Mouse (Mus musculus) embryonic facial prominence, embryonic 12.5 days (tissue): ENCODE results near the gene Kcnma1. TPM values are rescaled to one million over a fixed set of nuclear protein-coding genes. Genes with fewer than 3 reads are reported as not detected.

Source experiments
- ATAC-seq: fragments of 200-750 bp; cut with Nextera tagmentation; 2 replicates; pipeline ENCODE4 v1.8.0; 2017; ENCODE audit not compliant: insufficient number of reproducible peaks, insufficient read depth, low FRiP score, low TSS enrichment
- H3K27ac ChIP-seq: fragments of 300-500 bp; sonication (generic); 2 replicates; pipeline ENCODE4 v1.5.1; 2016; ENCODE audit warnings: mild to moderate bottlenecking
- H3K27me3 ChIP-seq: fragments of 300-500 bp; sonication (generic); 2 replicates; pipeline ENCODE4 v1.6.1; 2016; ENCODE audit warnings: mild to moderate bottlenecking, moderate library complexity
- H3K36me3 ChIP-seq: fragments of 300-500 bp; sonication (generic); 2 replicates; pipeline ENCODE4 v1.6.1; 2016; ENCODE audit warnings: mild to moderate bottlenecking
- H3K4me1 ChIP-seq: fragments of 300-500 bp; sonication (generic); 2 replicates; pipeline ENCODE4 v1.6.1; 2016
- H3K4me2 ChIP-seq: fragments of 300-500 bp; sonication (generic); replicated peaks from 2 replicates; pipeline ENCODE4 v1.6.1; 2016; ENCODE audit warnings: mild to moderate bottlenecking, moderate library complexity
- H3K4me3 ChIP-seq: fragments of 300-500 bp; sonication (generic); 2 replicates; pipeline ENCODE4 v1.5.1; 2016; ENCODE audit warnings: mild to moderate bottlenecking
- H3K9ac ChIP-seq: fragments of 300-500 bp; sonication (generic); 2 replicates; pipeline ENCODE4 v1.6.1; 2016; ENCODE audit warnings: mild to moderate bottlenecking, moderate library complexity
- H3K9me3 ChIP-seq: fragments of 300-500 bp; sonication (generic); 2 replicates; pipeline ENCODE4 v1.6.1; 2016; ENCODE audit warnings: mild to moderate bottlenecking, moderate library complexity
- WGBS: fragments of 180-500 bp; shearing (Covaris S2); methylation state at CpG from one replicate; pipeline ENCODE4 v1.1.7; 2016; 5-methylcytosine and 5-hydroxymethylcytosine counted together
- polyA plus RNA-seq: library from polyadenylated mRNA; unstranded; fragments of >200 nt; fragmentation: Nextera tagmentation; extraction: Ambion mirVana; gene quantifications from 2 replicates; pipeline ENCODE4 v1.2.1, GENCODE M21; 2016

Gene Kcnma1
- polyA plus RNA-seq, 1 experiment from 2014 or later = 2.2 TPM

GRCm38 (mm10) chr14:23666420-23666819, 347.9 kb downstream of the Kcnma1 start:
- Histone ChIP-seq H3K4me2 (no peak overlapping the region), H3K9ac (no peak overlapping the region)

DNA sequence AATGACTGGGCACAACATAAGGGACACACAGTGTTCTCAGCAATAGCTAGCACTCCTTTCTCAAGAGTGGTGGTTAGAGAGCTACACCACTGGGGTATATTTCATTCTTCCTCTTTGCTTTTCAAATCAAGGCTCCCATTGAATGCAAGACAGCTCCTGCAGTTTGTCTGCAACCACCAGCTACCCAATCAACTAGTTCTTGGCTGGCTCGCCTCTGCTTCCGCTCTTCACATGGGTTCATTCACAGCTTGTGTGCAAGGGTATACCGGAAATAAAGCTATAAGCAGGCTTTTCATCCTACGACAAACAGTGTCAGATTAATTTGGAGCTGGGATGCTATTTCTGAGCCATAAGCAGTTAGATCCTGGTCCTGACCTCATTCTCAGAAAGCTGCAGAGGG, 362.6 kb downstream of the Kcnma1 start:
- Histone ChIP-seq H3K4me2 (no peak overlapping the region), H3K9ac (no peak overlapping the region), H3K4me1 (no peaks in the 10 kb centered on the region), H3K36me3 (no peaks in the 10 kb centered on the region), H3K27me3 (no peaks in the 10 kb centered on the region), H3K27ac (no peak overlapping the region), H3K9me3 (no peaks in the 10 kb centered on the region), H3K4me3 (no peak overlapping the region)
- WGBS = 64% methylated on average over 4 of the region's 4 CpGs
- no peak for ATAC-seq

More at GRCm38 (mm10) chr14:23666420-23666819, 347.9 kb downstream of the Kcnma1 start:
- Histone ChIP-seq H3K4me1 (no peaks in the 10 kb centered on the region), H3K27me3 (no peaks in the 10 kb centered on the region), H3K9me3 (no peaks in the 10 kb centered on the region), H3K36me3 (no peaks in the 10 kb centered on the region), H3K4me3 (no peak overlapping the region), H3K27ac (no peak overlapping the region)
- ATAC-seq = no peak
- 86% methylated on average over 3 of the region's 3 CpGs for WGBS

GRCm38 (mm10) chr14:23650126-23650525, 364.2 kb downstream of the Kcnma1 start:
- WGBS = 79% methylated on average over 3 of the region's 3 CpGs
- ATAC-seq = no peak
- no peak overlapping the region for H3K9ac ChIP-seq

DNA sequence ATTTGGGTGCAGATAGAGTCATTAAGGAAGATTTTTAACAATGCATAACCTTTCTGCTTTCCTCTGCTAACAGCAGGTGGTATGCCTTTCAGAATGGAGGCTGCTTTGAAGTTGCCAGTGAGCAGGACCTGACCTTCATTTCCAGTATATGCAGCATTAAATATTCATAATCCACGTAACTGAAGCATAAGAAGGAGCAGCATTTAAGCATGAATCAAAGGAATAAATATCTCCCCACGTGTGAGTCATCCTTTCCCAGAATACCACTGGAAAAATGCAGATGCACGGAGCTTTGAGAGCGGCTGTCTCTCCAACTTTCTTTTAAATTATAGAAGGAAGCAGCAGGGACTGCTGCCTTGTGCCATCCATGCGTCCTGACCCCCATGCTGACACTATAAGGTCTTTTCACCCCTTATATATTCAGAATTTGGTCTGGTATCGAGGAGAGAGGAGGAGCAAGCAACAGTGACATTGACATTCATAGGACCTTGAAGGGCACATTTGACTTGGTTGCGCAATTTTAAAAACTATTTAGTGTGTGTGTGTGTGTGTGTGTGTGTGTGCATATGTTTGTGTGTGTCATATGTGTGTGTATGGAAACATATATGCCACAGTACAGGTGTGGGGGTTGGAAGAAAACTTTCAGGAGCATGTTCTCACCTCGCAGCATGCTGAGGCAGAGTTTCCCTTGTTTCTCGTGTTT, 368.8 kb downstream of the Kcnma1 start:
- Histone ChIP-seq H3K4me3 (no peak overlapping the region), H3K36me3 (no peaks in the 10 kb centered on the region), H3K4me1 (no peaks in the 10 kb centered on the region), H3K9ac (no peak overlapping the region), H3K27ac (no peak overlapping the region), H3K9me3 (no peaks in the 10 kb centered on the region), H3K27me3 (no peaks in the 10 kb centered on the region), H3K4me2 (no peak overlapping the region)
- WGBS = 76% methylated on average over 9 of the region's 9 CpGs
- ATAC-seq = no peak

More at GRCm38 (mm10) chr14:23650126-23650525, 364.2 kb downstream of the Kcnma1 start:
- H3K36me3 ChIP-seq = no peaks in the 10 kb centered on the region
- H3K9me3 ChIP-seq = no peaks in the 10 kb centered on the region
- H3K27me3 ChIP-seq = no peaks in the 10 kb centered on the region
- no peak overlapping the region for H3K27ac ChIP-seq
- H3K4me1 ChIP-seq = no peaks in the 10 kb centered on the region
- no peak overlapping the region for H3K4me3 ChIP-seq
- H3K4me2 ChIP-seq = no peak overlapping the region

DNA sequence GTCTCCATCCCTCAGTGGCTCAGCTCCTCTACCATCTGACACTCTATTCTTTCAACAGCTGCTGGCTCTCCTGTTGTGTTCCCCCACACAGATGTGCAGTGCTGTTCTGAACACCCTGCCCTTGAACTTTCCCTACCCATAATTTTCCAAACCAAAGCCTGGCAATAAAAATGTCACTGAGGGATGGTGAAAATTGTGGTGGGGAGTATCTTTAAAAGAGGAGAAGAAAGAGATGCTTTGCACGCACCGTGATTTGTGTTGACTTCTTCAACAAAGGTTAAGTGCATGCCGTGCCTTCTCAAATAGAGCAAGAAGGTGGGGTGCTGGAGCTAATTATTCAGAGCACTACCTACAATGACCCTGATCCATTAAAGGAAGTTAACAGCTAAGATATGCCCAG, 371.1 kb downstream of the Kcnma1 start:
- no peak for ATAC-seq
- H3K9ac ChIP-seq = no peak overlapping the region
- WGBS = 75% methylated on average over 3 of the region's 3 CpGs
- H3K4me1 ChIP-seq = no peaks in the 10 kb centered on the region
- no peaks in the 10 kb centered on the region for H3K27me3 ChIP-seq
- no peak overlapping the region for H3K4me2 ChIP-seq
- H3K27ac ChIP-seq = no peak overlapping the region
- H3K9me3 ChIP-seq = no peaks in the 10 kb centered on the region
- no peaks in the 10 kb centered on the region for H3K36me3 ChIP-seq
- H3K4me3 ChIP-seq = no peak overlapping the region

DNA sequence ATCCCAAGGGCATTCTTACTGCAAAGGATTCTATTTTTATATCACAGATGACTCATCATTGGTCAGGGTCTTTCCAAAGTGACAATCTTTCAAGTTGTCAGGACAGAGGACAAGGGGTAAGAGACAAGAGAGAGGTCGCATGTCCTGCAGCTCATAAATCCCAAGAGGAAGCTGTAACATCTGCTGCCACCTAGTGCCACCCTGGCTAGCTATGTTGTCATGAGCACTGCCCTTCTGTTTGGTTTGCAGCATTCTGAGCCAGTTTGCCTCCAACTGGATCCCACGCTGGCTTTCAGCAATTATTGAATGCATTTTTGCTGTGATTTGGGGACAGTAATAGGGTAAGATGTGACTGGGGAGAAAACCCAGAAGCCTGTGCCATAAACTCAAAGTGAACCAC, 373.6 kb downstream of the Kcnma1 start:
- Histone ChIP-seq H3K9ac (no peak overlapping the region), H3K4me2 (no peak overlapping the region), H3K9me3 (no peaks in the 10 kb centered on the region), H3K27me3 (no peaks in the 10 kb centered on the region; the same call in 1 of the 2 replicates), H3K4me3 (no peak overlapping the region), H3K27ac (no peak overlapping the region), H3K36me3 (no peaks in the 10 kb centered on the region), H3K4me1 (no peaks in the 10 kb centered on the region)
- no peak for ATAC-seq
- WGBS = 55% methylated on average over 2 of the region's 2 CpGs

DNA sequence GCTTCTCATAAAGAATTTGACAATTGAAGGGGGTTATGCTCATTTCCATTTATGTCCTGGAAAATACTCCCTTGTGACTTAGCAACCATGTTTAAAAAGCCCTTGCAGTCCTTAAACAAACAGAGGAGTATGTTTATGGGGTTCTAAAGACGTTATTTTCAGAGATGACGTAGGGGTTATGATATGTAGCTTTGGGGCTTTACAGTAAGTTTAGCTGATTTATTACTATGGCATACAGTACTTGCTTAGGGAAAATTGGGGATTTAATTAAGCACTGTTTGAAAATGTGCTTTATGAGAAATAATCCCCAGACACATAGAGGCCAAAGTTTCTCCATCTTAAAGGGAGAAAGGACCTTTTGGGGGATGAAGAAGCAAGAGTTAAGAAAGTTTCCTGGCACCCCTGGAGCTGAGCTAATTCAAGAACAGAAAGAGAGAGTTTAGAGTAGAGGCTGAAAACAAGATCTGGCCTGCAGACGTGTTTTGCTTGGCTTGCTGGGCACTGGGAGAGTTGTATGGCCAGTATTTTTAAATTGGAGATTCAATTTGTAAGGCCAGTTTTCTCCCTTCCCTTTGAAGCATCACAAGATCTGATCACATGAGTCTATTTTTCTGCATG, 376.1 kb downstream of the Kcnma1 start:
- Histone ChIP-seq H3K4me2 (no peak overlapping the region), H3K4me3 (no peak overlapping the region), H3K4me1 (no peaks in the 10 kb centered on the region), H3K36me3 (no peaks in the 10 kb centered on the region), H3K27me3 (no peaks in the 10 kb centered on the region; the same call in 1 of the 2 replicates), H3K9me3 (no peaks in the 10 kb centered on the region), H3K27ac (no peak overlapping the region), H3K9ac (no peak overlapping the region)
- no peak for ATAC-seq
- WGBS = 57% methylated on average over 3 of the region's 3 CpGs

DNA sequence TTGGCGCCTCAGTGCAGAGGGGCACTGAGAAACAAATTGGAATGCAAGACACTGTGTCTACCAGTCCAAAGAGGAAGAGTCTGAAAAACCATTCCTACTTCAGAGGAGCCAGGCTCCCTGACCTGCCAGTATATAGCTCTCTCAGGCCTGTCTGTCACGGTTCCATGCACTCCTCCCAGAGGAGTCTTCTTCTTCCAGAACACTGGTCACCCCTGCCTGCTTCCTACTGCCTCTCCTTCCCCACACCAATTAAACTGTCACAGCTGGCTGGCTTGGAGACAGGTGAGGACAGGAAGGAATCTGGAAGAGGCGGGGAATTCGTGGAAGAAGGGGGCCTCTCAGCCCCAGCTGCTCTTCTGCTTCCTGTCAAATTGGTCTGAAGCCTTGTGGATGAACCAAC, 378.4 kb downstream of the Kcnma1 start:
- no peaks in the 10 kb centered on the region for H3K4me1 ChIP-seq
- no peak overlapping the region for H3K4me2 ChIP-seq
- no peak overlapping the region for H3K4me3 ChIP-seq
- no peaks in the 10 kb centered on the region for H3K9me3 ChIP-seq
- WGBS = 46% methylated on average over 4 of the region's 4 CpGs
- H3K27ac ChIP-seq = no peak overlapping the region
- H3K27me3 ChIP-seq = no peaks in the 10 kb centered on the region; the same call in 1 of the 2 replicates
- ATAC-seq = no peak
- no peak overlapping the region for H3K9ac ChIP-seq
- no peaks in the 10 kb centered on the region for H3K36me3 ChIP-seq

DNA sequence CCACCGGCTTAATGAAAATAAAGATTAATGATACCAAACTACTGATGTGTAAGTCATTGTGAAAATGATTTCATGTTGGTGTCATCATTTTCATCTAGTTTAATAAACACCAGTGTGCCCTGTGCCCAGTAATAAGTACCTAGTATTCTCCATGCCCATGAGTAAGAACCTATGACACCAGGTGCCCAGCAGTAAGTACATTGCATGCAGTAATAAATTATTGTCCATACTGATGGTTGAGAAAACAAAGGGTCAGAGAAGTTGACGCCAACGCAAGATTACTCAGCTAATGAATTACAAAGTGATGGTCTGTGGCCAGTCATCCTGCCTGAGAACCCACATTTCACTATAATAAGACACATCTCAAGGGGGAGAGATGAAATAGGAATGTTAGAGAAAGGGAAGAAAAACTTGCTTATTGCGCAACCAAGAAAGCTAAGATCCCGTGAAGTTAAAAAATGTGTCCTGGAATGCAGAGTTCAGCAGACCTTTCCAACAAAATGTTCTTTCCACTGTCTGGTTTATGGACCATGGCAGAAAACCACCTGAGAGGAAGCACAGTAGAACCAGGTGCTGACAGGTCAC, 381.2 kb downstream of the Kcnma1 start:
- Histone ChIP-seq H3K27me3 (no peaks in the 10 kb centered on the region; the same call in 1 of the 2 replicates), H3K4me3 (no peak overlapping the region), H3K27ac (no peak overlapping the region), H3K9ac (no peak overlapping the region), H3K9me3 (no peaks in the 10 kb centered on the region), H3K36me3 (no peaks in the 10 kb centered on the region), H3K4me2 (no peak overlapping the region), H3K4me1 (no peaks in the 10 kb centered on the region)
- ATAC-seq = no peak
- WGBS = 92% methylated on average over 5 of the region's 5 CpGs

DNA sequence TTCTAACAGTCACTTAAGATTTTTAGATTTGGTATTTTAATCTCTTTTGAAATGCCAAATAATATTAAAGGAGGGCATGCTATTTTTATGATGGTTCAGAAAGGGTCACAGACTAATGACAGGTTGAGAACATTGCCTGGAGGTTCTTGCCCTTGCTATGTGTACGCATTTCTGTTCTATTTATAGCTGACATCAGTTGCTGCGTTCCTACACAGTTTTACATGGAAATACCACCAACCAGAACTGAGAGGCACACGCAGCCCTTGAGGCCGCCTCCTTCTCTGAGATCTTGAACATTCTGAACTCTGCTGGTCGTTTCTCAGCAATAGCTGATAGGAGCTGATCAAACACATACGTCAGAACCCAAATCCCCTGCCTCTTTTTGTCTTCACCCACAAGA, 387.4 kb downstream of the Kcnma1 start:
- no peaks in the 10 kb centered on the region for H3K9me3 ChIP-seq
- no peak overlapping the region for H3K9ac ChIP-seq
- 57% methylated on average over 6 of the region's 6 CpGs for WGBS
- no peaks in the 10 kb centered on the region for H3K27me3 ChIP-seq
- no peaks in the 10 kb centered on the region for H3K4me1 ChIP-seq
- H3K4me2 ChIP-seq = no peak overlapping the region
- H3K27ac ChIP-seq = no peak overlapping the region
- no peak for ATAC-seq
- H3K36me3 ChIP-seq = no peaks in the 10 kb centered on the region
- no peak overlapping the region for H3K4me3 ChIP-seq

DNA sequence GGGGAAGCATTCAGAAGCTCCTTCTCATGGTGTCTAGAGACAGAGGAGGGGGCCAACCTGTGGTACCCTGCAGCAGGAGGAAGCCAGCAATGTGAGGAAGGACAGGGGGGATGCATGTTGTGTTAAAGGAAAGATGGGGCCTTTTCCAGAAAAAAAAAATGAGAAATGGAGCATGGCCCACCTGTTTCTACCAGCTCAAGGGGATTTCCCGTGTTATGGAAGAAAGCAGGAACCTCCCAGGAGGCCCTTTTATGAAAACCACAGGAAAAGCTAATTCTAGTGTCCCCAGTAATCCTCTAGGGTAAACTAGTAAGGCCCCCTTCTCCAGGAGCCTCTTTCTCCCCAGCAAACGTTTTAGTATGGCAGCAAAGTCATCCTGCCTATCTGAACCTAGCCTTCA, 388.2 kb downstream of the Kcnma1 start:
- no peak overlapping the region for H3K4me2 ChIP-seq
- WGBS = 54% methylated on average over 2 of the region's 2 CpGs
- no peak overlapping the region for H3K4me3 ChIP-seq
- no peaks in the 10 kb centered on the region for H3K9me3 ChIP-seq
- no peaks in the 10 kb centered on the region for H3K4me1 ChIP-seq
- no peak overlapping the region for H3K27ac ChIP-seq
- no peaks in the 10 kb centered on the region for H3K36me3 ChIP-seq
- no peaks in the 10 kb centered on the region for H3K27me3 ChIP-seq
- ATAC-seq = no peak
- H3K9ac ChIP-seq = no peak overlapping the region

- ATAC-seq = no peak
- no peak overlapping the region for H3K4me2 ChIP-seq
- no peaks in the 10 kb centered on the region for H3K4me1 ChIP-seq
- WGBS = 87% methylated on average over 6 of the region's 6 CpGs
- H3K9me3 ChIP-seq = no peaks in the 10 kb centered on the region
- H3K27me3 ChIP-seq = no peaks in the 10 kb centered on the region
- H3K27ac ChIP-seq = no peak overlapping the region
- H3K4me3 ChIP-seq = no peak overlapping the region
- no peaks in the 10 kb centered on the region for H3K36me3 ChIP-seq
- no peak overlapping the region for H3K9ac ChIP-seq
Observed at GRCm38 (mm10) chr14:23625436-23625835, 388.9 kb downstream of the Kcnma1 start.
